Mouse (Mus musculus) liver, postnatal 0 days (tissue): ENCODE measurements at regions not wholly inside any gene's neighbourhood (a gene's known extent, or its start where the extent isn't known, plus 50 kb on each side); places are given as distances from the start of the nearest gene placed in this dataset.

Experiments
- ATAC-seq: fragments of 200-750 bp; cut with Nextera tagmentation; 2 replicates; pipeline ENCODE4 v1.8.0; 2017; ENCODE audit warnings: mild to moderate bottlenecking, moderate library complexity
- DNase-seq: peaks from one replicate; pipeline ENCODE4 v3.0.0-alpha.2; 2016
- H3K27ac ChIP-seq: fragments of 300-500 bp; sonication (generic); 2 replicates; pipeline ENCODE4 v1.5.1; 2014; ENCODE audit warnings: antibody characterized with exemption, moderate library complexity, mild to moderate bottlenecking, low read depth
- H3K27me3 ChIP-seq: fragments of 300-500 bp; sonication (generic); 2 replicates; pipeline ENCODE4 v1.6.1; 2014; ENCODE audit warnings: low read length, control low read depth, mixed read lengths; ENCODE audit not compliant: insufficient read depth
- H3K36me3 ChIP-seq: fragments of 300-500 bp; sonication (generic); replicated peaks from 2 replicates; pipeline ENCODE4 v1.6.1; 2014; ENCODE audit warnings: mild to moderate bottlenecking, control low read depth, low read length, moderate library complexity, mixed read lengths; ENCODE audit not compliant: insufficient read depth
- H3K4me1 ChIP-seq: fragments of 300-500 bp; sonication (generic); 2 replicates; pipeline ENCODE4 v1.6.1; 2014; ENCODE audit warnings: antibody characterized with exemption, mild to moderate bottlenecking, control low read depth; ENCODE audit not compliant: insufficient read depth
- H3K4me2 ChIP-seq: fragments of 300-500 bp; sonication (generic); 2 replicates; pipeline ENCODE4 v1.6.1; 2014; ENCODE audit warnings: low read depth, mild to moderate bottlenecking, low read length, moderate library complexity, mixed read lengths
- H3K4me3 ChIP-seq: fragments of 300-500 bp; sonication (generic); 2 replicates; pipeline ENCODE4 v1.5.1; 2014; ENCODE audit warnings: low read depth, low read length
- H3K9ac ChIP-seq: fragments of 300-500 bp; sonication (generic); replicated peaks from 2 replicates; pipeline ENCODE4 v1.6.1; 2014; ENCODE audit warnings: mild to moderate bottlenecking, moderate library complexity
- H3K9me3 ChIP-seq: fragments of 300-500 bp; sonication (generic); 2 replicates; pipeline ENCODE4 v1.6.1; 2016; ENCODE audit warnings: mild to moderate bottlenecking, control low read depth, low read length, mixed read lengths
- CTCF ChIP-seq: sonication (generic); IDR thresholded peaks from 2 replicates; pipeline ENCODE4 v1.5.1; 2016; ENCODE audit warnings: antibody characterized with exemption, low read depth
- EP300 ChIP-seq: IDR thresholded peaks from 2 replicates; pipeline ENCODE4 v1.6.1; 2016; ENCODE audit warnings: antibody characterized with exemption, low read depth, mild to moderate bottlenecking
- WGBS: fragments of 180-500 bp; shearing (Covaris S2); extraction: QIAGEN DNeasy Blood & Tissue Kit; methylation state at CpG from one replicate; pipeline ENCODE4 v1.1.7; 2014; ENCODE audit not compliant: insufficient replicate concordance; 5-methylcytosine and 5-hydroxymethylcytosine counted together

DNA sequence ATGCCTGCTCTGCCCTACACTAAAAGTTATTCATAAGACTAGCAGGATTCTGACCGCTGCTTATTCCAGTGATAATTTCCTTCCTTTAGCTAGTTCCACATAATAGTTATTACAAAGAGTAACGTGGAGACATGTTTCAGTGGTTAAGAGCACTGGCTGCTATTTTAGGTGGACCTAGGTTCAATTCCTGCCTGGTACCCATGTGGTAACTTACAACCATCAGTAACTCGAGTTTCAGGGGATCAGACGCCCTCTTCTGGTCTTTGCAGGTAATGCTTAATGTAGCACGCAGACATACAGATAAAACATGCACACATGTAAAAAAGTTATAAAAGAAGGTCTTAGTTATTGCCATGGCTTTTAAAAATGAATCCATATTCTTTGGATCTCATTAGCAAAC lies 125.0 kb downstream of the Fam174b start:
- DNase-seq = no peak
- Histone ChIP-seq H3K9ac (no peak overlapping the region), H3K4me1 (no peaks in the 10 kb centered on the region), H3K36me3 (no peaks in the 10 kb centered on the region), H3K4me3 (no peak overlapping the region), H3K4me2 (no peak overlapping the region), H3K9me3 (no peaks in the 10 kb centered on the region), H3K27me3 (no peaks in the 10 kb centered on the region), H3K27ac (no peak overlapping the region)
- no peak for ATAC-seq
- TF ChIP-seq CTCF (peak; percentile 26), EP300 (no peak)
- WGBS = 57% methylated on average over 5 of the region's 5 CpGs

DNA sequence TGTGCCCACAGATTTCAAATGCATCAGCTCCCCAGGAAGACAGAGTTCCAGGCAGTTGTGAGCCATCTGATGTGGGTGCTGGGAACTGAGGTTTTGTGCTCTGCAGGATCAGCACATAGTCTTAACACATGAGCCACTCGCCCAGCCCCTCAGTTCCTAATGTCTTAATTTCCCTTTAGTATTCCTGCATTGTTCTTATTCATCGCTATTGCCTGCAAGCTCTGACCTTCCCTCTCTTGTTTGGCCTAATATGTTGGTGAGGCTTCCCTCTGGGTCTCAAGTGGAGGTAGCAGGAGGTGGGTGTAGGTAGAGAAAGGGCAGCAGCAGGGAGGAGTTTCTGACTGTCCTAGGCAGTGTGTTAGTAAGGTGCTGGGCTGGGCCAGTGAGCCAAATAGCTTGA lies 132.1 kb downstream of the Fam174b start:
- ATAC-seq (no peak), DNase-seq (no peak)

DNA sequence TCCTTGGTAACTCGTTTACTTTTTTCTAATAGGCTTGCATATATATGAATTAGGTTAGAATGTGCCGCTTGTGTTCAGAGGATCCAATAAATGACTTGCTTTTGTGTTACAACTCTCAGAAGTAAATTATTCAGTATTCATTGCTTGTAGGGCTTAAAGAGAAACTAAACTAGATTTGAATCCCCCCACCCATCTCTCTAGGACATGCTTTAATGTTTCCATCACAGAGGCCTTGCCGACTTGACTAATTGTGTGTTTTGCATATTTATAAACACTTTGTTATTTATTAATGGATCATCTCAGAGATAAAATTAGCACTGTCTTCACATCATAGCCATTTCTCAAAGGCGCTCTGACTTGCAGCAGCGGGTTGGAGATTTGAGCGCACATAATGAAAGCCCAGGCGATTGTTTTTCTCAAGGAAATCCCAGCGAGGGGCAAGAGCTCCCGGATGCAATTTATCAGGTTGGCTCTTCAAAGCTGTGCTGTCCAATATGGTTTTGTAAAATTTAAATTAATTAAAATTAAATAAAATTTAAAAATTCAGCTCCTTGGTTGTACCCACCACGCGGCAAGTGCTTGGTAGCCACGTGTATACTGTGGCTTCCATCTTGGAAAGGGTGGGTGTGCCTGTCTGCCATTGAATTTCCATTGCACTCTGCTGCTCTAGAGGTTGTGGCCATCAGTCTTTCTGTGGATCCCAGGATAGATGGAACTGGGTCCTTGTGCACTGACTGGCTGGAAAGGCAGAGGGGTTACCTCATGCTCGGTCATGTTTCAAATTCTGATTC lies 132.0 kb downstream of the St8sia2 start:
- 88% methylated on average over 13 of the region's 13 CpGs for WGBS
- ATAC-seq = no peak
- Histone ChIP-seq H3K27me3 (no peaks in the 10 kb centered on the region), H3K36me3 (no peaks in the 10 kb centered on the region), H3K27ac (no peak overlapping the region), H3K9me3 (no peaks in the 10 kb centered on the region), H3K4me1 (no peaks in the 10 kb centered on the region), H3K4me2 (no peak overlapping the region), H3K9ac (no peak overlapping the region), H3K4me3 (no peak overlapping the region)
- no peak for DNase-seq
- no peak for TF ChIP-seq CTCF
- TF ChIP-seq EP300 = no peak

More for the DNA sequence above, 132.1 kb downstream of the Fam174b start:
- 62% methylated on average over 2 of the region's 2 CpGs for WGBS
- no peak overlapping the region for H3K4me2 ChIP-seq
- TF ChIP-seq EP300 (no peak), CTCF (no peak)
- no peaks in the 10 kb centered on the region for H3K4me1 ChIP-seq
- no peak overlapping the region for H3K4me3 ChIP-seq
- H3K36me3 ChIP-seq = no peaks in the 10 kb centered on the region
- no peaks in the 10 kb centered on the region for H3K9me3 ChIP-seq
- H3K9ac ChIP-seq = no peak overlapping the region
- H3K27ac ChIP-seq = no peak overlapping the region
- no peaks in the 10 kb centered on the region for H3K27me3 ChIP-seq

- no peak overlapping the region for H3K4me2 ChIP-seq
- DNase-seq (no peak), ATAC-seq (no peak)
- TF ChIP-seq CTCF (no peak), EP300 (no peak)
- no peaks in the 10 kb centered on the region for H3K27me3 ChIP-seq
- no peak overlapping the region for H3K4me3 ChIP-seq
- 56% methylated on average over 7 of the region's 7 CpGs for WGBS
- no peak overlapping the region for H3K9ac ChIP-seq
- H3K9me3 ChIP-seq = no peaks in the 10 kb centered on the region
- no peak overlapping the region for H3K27ac ChIP-seq
- H3K4me1 ChIP-seq = no peaks in the 10 kb centered on the region
- H3K36me3 ChIP-seq = no peaks in the 10 kb centered on the region
These were observed 127.3 kb downstream of the St8sia2 start for GRCm38 (mm10) chr7:73886152-73886551.
